Mouse (Mus musculus) midbrain, embryonic 14.5 days (tissue): ENCODE data around the gene Fem1b. TPM values are rescaled to one million over a fixed set of nuclear protein-coding genes. Genes with fewer than 3 reads are reported as not detected.

Source experiments
- ATAC-seq: fragments of 200-750 bp; cut with Nextera tagmentation; 2 replicates; pipeline ENCODE4 v1.8.0; 2017; ENCODE audit warnings: moderate number of reproducible peaks, moderate library complexity; ENCODE audit not compliant: low FRiP score, low TSS enrichment
- DNase-seq: peaks from one replicate; pipeline ENCODE4 v3.0.0-alpha.2; 2015
- H3K27ac ChIP-seq: fragments of 300-500 bp; sonication (generic); replicated peaks from 2 replicates; pipeline ENCODE4 v1.5.1; 2014; ENCODE audit warnings: mild to moderate bottlenecking, low read depth, low read length, moderate library complexity
- H3K27me3 ChIP-seq: fragments of 300-500 bp; sonication (generic); 2 replicates; pipeline ENCODE4 v1.6.1; 2014; ENCODE audit warnings: low read length, control low read depth, mixed read lengths; ENCODE audit not compliant: control insufficient read depth, insufficient read depth
- H3K36me3 ChIP-seq: fragments of 300-500 bp; sonication (generic); 2 replicates; pipeline ENCODE4 v1.6.1; 2014; ENCODE audit warnings: low read length, control low read depth; ENCODE audit not compliant: control insufficient read depth, insufficient read depth
- H3K4me1 ChIP-seq: fragments of 300-500 bp; sonication (generic); 2 replicates; pipeline ENCODE4 v1.6.1; 2014; ENCODE audit warnings: mild to moderate bottlenecking, antibody characterized with exemption, low read length, control low read depth; ENCODE audit not compliant: control insufficient read depth, insufficient read depth
- H3K4me2 ChIP-seq: fragments of 300-500 bp; sonication (generic); 2 replicates; pipeline ENCODE4 v1.6.1; 2014; ENCODE audit warnings: mild to moderate bottlenecking, low read length, moderate library complexity
- H3K4me3 ChIP-seq: fragments of 300-500 bp; sonication (generic); replicated peaks from 2 replicates; pipeline ENCODE4 v1.5.1; 2014; ENCODE audit warnings: low read depth, low read length
- H3K9ac ChIP-seq: fragments of 300-500 bp; sonication (generic); replicated peaks from 2 replicates; pipeline ENCODE4 v1.6.1; 2014; ENCODE audit warnings: mild to moderate bottlenecking, low read length, moderate library complexity
- H3K9me3 ChIP-seq: fragments of 300-500 bp; sonication (generic); 2 replicates; pipeline ENCODE4 v1.6.1; 2016; ENCODE audit warnings: low read length, control low read depth, mixed read lengths; ENCODE audit not compliant: control insufficient read depth
- WGBS: fragments of 180-500 bp; shearing (Covaris S2); extraction: QIAGEN DNeasy Blood & Tissue Kit; methylation state at CpG from one replicate; pipeline ENCODE4 v1.1.7; 2014; 5-methylcytosine and 5-hydroxymethylcytosine counted together
- polyA plus RNA-seq: library from polyadenylated mRNA; unstranded; fragments of >200 nt; fragmentation: Nextera tagmentation; extraction: Ambion mirVana; gene quantifications from 2 replicates; pipeline ENCODE4 v1.2.1, GENCODE M21; 2014

The Fem1b gene
- polyA plus RNA-seq, 1 experiment from 2014 or later: 103 TPM

DNA sequence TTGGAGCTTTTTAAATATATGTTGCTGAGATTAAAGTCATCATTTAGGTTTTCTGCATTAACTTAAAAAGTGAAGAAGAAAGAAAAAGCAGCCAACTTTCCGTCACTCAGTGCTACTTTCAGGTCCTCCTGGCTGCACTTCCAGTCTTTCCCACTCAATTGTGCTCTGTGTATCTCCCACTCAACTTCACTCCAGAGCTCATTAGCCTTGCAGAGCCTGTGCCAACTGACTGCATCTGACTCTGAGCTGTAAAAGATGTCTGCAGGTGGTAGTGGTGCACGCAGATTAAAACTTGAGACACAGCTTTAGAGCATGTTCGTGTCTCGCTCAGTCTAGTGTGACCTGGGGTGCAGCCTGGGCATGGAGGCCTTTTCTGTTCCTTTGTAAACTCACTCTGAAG is 53.4 kb downstream of the Fem1b start:
- no peak overlapping the region for H3K9ac ChIP-seq
- no peaks in the 10 kb centered on the region for H3K4me1 ChIP-seq
- WGBS: 59% methylated on average over 4 of the region's 4 CpGs

DNA sequence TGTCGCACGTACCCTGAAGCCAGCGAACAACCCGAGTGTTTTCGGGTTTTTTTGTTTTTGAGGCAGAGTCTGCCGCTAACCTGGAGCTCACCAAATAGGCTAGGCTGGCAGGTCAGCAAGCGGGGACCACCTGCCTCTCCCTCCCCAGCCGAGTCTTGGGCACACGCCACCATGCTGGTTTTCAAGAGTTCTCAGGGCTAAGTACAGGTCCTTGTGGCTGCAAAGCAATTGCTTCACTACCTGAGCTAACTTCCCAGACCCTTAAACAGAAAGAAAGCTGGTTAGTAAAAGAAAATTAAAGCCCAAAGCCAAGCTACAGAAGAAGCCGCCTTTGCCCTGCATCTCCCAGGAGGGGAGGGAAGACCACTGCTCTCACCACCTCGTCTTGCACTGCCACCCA is 61.4 kb downstream of the Fem1b start:
- Histone ChIP-seq H3K9me3 (no peaks in the 10 kb centered on the region), H3K36me3 (no peaks in the 10 kb centered on the region), H3K27ac (no peak overlapping the region), H3K27me3 (no peaks in the 10 kb centered on the region), H3K4me1 (no peaks in the 10 kb centered on the region), H3K4me2 (no peak overlapping the region), H3K4me3 (no peak overlapping the region), H3K9ac (no peak overlapping the region)
- DNase-seq (no peak), ATAC-seq (no peak)
- WGBS: 89% methylated on average over 11 of the region's 11 CpGs

More for the DNA sequence above, 53.4 kb downstream of the Fem1b start:
- H3K27ac ChIP-seq: no peak overlapping the region
- H3K4me2 ChIP-seq: no peak overlapping the region
- H3K9me3 ChIP-seq: no peaks in the 10 kb centered on the region
- no peaks in the 10 kb centered on the region for H3K36me3 ChIP-seq
- ATAC-seq: no peak
- no peaks in the 10 kb centered on the region for H3K27me3 ChIP-seq
- no peak overlapping the region for H3K4me3 ChIP-seq
- DNase-seq: no peak

DNA sequence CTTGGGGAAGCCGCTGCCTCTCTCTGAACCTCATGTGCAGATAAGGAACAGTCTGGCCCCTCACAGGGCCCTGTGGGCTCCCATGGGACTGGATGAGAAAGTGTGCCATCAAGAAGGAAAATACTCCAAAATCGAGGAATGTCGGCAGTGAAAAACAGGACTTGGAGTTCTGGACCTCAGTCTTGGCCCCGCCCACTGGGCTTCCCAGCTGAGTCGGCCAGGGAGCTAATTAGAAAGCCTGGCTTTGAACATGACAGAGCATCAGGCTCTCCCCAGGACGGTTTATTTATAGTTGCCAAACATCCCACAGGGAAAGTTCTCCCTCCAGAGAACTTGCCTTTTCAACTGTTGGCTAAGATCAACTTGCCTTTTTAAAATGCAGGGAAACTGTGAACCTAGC is 62.1 kb downstream of the Fem1b start:
- no peaks in the 10 kb centered on the region for H3K27me3 ChIP-seq
- no peaks in the 10 kb centered on the region for H3K4me1 ChIP-seq
- H3K36me3 ChIP-seq: no peaks in the 10 kb centered on the region
- H3K9ac ChIP-seq: no peak overlapping the region
- no peak for DNase-seq
- H3K9me3 ChIP-seq: no peaks in the 10 kb centered on the region
- no peak overlapping the region for H3K4me2 ChIP-seq
- ATAC-seq: no peak
- 74% methylated on average over 6 of the region's 6 CpGs for WGBS
- no peak overlapping the region for H3K27ac ChIP-seq
- H3K4me3 ChIP-seq: no peak overlapping the region

DNA sequence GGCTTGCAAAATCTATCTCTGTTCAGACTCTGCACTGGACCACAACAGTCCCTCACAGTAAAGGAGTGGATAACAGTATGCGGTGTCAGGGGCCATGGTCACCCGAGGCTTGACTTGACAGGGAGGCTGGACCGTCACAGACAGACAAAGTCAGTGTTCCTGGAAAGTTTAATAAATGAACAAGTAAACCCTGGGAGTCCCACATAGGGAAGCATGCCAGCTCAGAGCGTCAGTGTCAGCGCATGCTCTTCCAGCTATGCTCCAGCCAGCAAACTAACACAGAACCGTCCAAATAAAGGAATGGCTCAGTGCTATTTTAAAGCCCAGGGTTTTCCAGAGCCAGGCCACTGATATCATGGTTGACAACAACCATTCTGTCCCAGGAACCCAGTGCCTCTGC is 65.1 kb downstream of the Fem1b start:
- Histone ChIP-seq H3K9me3 (no peaks in the 10 kb centered on the region), H3K4me2 (no peak overlapping the region), H3K9ac (no peak overlapping the region), H3K27me3 (no peaks in the 10 kb centered on the region), H3K36me3 (no peaks in the 10 kb centered on the region), H3K4me1 (no peaks in the 10 kb centered on the region), H3K4me3 (no peak overlapping the region), H3K27ac (no peak overlapping the region)
- ATAC-seq (no peak), DNase-seq (no peak)
- WGBS: 81% methylated on average over 6 of the region's 6 CpGs

DNA sequence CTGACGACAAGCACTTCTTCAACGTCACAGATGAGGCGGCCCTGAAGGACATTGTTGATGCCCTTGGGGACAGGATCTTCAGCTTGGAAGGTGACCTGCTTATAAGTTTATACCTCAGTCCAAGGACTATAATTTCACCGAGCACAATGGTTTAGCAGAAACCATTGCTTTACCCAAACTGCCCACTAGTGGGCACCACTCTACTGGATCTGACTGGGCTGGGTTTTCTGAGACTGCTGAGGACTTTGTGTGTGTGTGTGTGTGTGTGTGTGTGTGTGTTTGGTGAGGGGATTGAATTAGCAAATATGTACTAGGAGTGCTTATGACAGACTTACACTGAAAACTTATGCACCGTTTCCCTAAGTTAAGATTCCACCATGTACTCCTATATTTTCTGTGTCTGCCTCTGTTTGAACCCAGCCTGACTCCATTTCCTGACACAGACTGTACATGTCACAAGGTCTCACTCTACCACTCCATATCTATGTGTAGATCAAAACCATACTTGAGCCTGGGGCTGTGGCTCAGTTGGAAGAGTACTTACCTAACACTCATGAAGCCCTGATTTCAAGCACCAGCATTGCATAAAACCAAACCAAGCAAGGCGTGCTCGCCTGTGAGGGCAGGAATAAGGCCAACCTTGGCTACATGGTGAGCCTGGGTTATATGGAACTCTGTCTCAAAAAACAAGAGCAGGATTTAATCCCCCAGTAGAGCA is 67.0 kb downstream of the Fem1b start:
- ATAC-seq (no peak), DNase-seq (peak; percentile 76)
- no peak overlapping the region for H3K4me3 ChIP-seq
- no peaks in the 10 kb centered on the region for H3K4me1 ChIP-seq
- 54% methylated on average over 7 of the region's 7 CpGs for WGBS
- H3K9ac ChIP-seq: no peak overlapping the region
- H3K36me3 ChIP-seq: no peaks in the 10 kb centered on the region
- H3K27me3 ChIP-seq: no peaks in the 10 kb centered on the region
- no peak overlapping the region for H3K4me2 ChIP-seq
- no peaks in the 10 kb centered on the region for H3K9me3 ChIP-seq
- H3K27ac ChIP-seq: no peak overlapping the region

Other genes starting within 250 kb of the Fem1b start
- gene Itga11, start 134.1 kb downstream of the Fem1b start, polyA plus RNA-seq: 0.27 and 1.8 TPM in 2 replicates
- gene Cln6, start 26.9 kb upstream of the Fem1b start, polyA plus RNA-seq: 3.1 and 5.2 TPM in 2 replicates
- gene Calml4, start 46.1 kb upstream of the Fem1b start, polyA plus RNA-seq: 7.1 TPM in 2 replicates
- 65.4 and 66.9 TPM in 2 replicates for gene Pias1, start 176.0 kb upstream of the Fem1b start, polyA plus RNA-seq